Mouse (Mus musculus): ENCODE data around the gene Pnp2. TPM values are rescaled to one million over a fixed set of nuclear protein-coding genes. Genes with fewer than 3 reads are reported as not detected.
"Not testable (repeated sequence)": the region's sequence is repeated elsewhere in the genome, so short reads cannot be mapped to it uniquely, and the experiment has no call there.

Pnp2 gene
- polyA plus RNA-seq, 1 experiment from 2014 or later, result 2.8 TPM

- ATAC-seq (replicated peaks; ENCODE audit: low FRiP score), result peak; percentile 50
- no peak for DNase-seq (ENCODE audit: low spot score)
- Histone ChIP-seq H3K9ac (ENCODE audit: low read depth, low read length) (peak overlapping the region; percentile 94), H3K27me3 (replicated peaks; ENCODE audit: control insufficient read depth, insufficient read depth, low read length) (no peaks in the 10 kb centered on the region), H3K4me2 (peak overlapping the region; percentile 89), H3K4me1 (replicated peaks; ENCODE audit: control insufficient read depth, insufficient read depth, low read length) (peaks cover 26% of the 10 kb centered on the region), H3K36me3 (ENCODE audit: control insufficient read depth, insufficient read depth, low read length) (peaks cover 25% of the 10 kb centered on the region), H3K9me3 (ENCODE audit: control insufficient read depth, low read length) (no peaks in the 10 kb centered on the region), H3K27ac (ENCODE audit: low read depth, low read length) (peak overlapping the region; percentile 86), H3K4me3 (ENCODE audit: low read depth, low read length) (peak overlapping the region; percentile 89)
- WGBS, result under 1% methylated on average over 38 of the region's 38 CpGs
Measured at GRCm38 (mm10) chr14:50930377-50930753, 25.4 kb upstream of the Pnp2 start.

DNA sequence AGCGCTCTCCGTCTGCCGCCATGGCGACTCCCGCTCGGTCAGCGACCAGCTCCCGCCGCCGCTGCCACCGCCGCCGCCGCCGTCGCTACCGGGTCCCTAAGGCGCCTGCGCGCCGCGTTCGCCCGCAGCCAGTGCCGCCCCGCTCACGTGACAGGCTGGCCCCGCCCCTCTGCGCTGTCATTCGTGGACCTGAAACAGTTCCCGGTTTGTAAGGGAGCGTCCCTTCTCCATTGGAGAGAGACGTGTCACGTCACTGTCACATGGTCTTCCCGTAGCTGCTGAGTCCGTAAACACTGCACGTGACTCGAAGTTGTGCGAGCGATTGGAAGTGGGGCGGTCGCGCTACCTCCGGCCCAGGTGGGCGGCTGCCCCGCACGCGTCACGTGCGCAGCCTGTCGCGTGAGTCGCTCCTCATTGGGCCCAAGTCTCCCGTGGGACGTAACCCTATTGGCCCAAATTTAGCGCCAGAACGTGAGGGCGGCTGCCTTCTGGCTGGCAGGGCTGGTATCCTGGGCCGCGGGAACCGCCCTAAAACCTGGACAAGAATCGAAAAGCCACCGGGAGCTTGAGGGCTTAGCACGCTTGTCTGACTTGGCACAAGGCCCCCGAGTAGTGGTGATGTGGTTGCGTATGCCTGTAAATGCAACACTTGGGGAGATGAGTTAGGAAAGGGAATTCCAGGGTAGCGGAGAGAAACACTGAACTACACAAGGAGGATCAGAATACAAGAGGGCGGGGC, 24.9 kb upstream of the Pnp2 start, which contains the start of the genes Pip4p1 and Pnp:
Pip4p1 (minus strand) TSS at position 103 of the 739 bp plus-strand sequence.
Pnp (plus strand) TSS at position 329 of the 739 bp plus-strand sequence.
- H3K4me2 ChIP-seq, result peak within 1 kb of the TSS; percentile 92
- peaks cover 25% of the 10 kb centered on the region for H3K36me3 ChIP-seq (ENCODE audit: control insufficient read depth, insufficient read depth, low read length)
- no peaks in the 10 kb centered on the region for H3K27me3 ChIP-seq (replicated peaks; ENCODE audit: control insufficient read depth, insufficient read depth, low read length)
- H3K9me3 ChIP-seq (ENCODE audit: control insufficient read depth, low read length), result no peaks in the 10 kb centered on the region
- peak within 1 kb of the TSS; percentile 89 for H3K4me3 ChIP-seq (ENCODE audit: low read depth, low read length)
- H3K4me1 ChIP-seq (replicated peaks; ENCODE audit: control insufficient read depth, insufficient read depth, low read length), result peaks cover 25% of the 10 kb centered on the region
- H3K9ac ChIP-seq (ENCODE audit: low read depth, low read length), result peak within 1 kb of the TSS; percentile 94
- DNase-seq (ENCODE audit: low spot score), result peak; percentile 94
- ATAC-seq (replicated peaks; ENCODE audit: low FRiP score), result peak; percentile 96
- WGBS, result under 1% methylated on average over 62 of the region's 68 CpGs
- H3K27ac ChIP-seq (ENCODE audit: low read depth, low read length), result peak within 1 kb of the TSS; percentile 95

DNA sequence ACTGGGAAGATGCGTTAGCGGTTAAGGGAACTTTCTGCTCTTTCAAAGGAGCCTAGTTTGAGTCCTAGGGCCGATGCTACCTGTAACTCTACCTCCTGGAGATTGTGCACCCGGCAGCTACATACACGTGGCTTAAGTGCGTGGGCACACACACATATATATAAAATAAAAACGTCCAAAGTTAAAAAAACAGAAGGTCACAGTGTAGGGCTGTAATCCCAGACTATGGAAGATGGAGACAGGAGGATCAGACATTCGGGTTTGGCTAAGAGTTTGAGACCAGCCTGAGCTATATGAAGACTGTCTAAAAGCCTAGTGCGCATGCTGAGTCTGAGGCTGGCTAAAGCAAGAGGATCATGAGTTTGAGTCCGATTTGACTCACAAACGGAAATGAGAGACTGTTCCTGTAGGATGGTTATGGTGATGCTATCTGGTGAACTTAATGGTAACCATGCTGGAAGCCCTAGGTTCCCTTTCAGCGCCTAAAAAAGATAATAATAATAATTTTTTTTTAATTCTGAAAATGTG, 24.2 kb upstream of the Pnp2 start:
- H3K27ac ChIP-seq (ENCODE audit: low read depth, low read length), result peak overlapping the region; percentile 95
- DNase-seq (ENCODE audit: low spot score) (no peak), ATAC-seq (replicated peaks; ENCODE audit: low FRiP score) (no peak)
- peaks cover 22% of the 10 kb centered on the region for H3K36me3 ChIP-seq (ENCODE audit: control insufficient read depth, insufficient read depth, low read length)
- H3K4me1 ChIP-seq (replicated peaks; ENCODE audit: control insufficient read depth, insufficient read depth, low read length), result peaks cover 20% of the 10 kb centered on the region
- H3K9ac ChIP-seq (ENCODE audit: low read depth, low read length), result peak overlapping the region; percentile 76
- peak overlapping the region; percentile 89 for H3K4me3 ChIP-seq (ENCODE audit: low read depth, low read length)
- H3K4me2 ChIP-seq, result peak overlapping the region; percentile 92
- no peaks in the 10 kb centered on the region for H3K9me3 ChIP-seq (ENCODE audit: control insufficient read depth, low read length)
- H3K27me3 ChIP-seq (replicated peaks; ENCODE audit: control insufficient read depth, insufficient read depth, low read length), result no peaks in the 10 kb centered on the region
- WGBS, result 11% methylated on average over 12 of the region's 12 CpGs

- no peak overlapping the region for H3K4me3 ChIP-seq (ENCODE audit: low read depth, low read length)
- no peaks in the 10 kb centered on the region for H3K36me3 ChIP-seq (ENCODE audit: control insufficient read depth, insufficient read depth, low read length)
- no peak overlapping the region for H3K9ac ChIP-seq (ENCODE audit: low read depth, low read length)
- 67% methylated on average over 1 of the region's 1 CpGs for WGBS
- H3K4me1 ChIP-seq (replicated peaks; ENCODE audit: control insufficient read depth, insufficient read depth, low read length), result peaks cover 5% of the 10 kb centered on the region
- ATAC-seq (replicated peaks; ENCODE audit: low FRiP score) (no peak), DNase-seq (ENCODE audit: low spot score) (no peak)
- H3K27me3 ChIP-seq (replicated peaks; ENCODE audit: control insufficient read depth, insufficient read depth, low read length), result no peaks in the 10 kb centered on the region
- H3K27ac ChIP-seq (ENCODE audit: low read depth, low read length), result no peak overlapping the region
- H3K9me3 ChIP-seq (ENCODE audit: control insufficient read depth, low read length), result no peaks in the 10 kb centered on the region
- H3K4me2 ChIP-seq, result no peak overlapping the region
Measured at GRCm38 (mm10) chr14:50936649-50937048, 19.1 kb upstream of the Pnp2 start.

DNA sequence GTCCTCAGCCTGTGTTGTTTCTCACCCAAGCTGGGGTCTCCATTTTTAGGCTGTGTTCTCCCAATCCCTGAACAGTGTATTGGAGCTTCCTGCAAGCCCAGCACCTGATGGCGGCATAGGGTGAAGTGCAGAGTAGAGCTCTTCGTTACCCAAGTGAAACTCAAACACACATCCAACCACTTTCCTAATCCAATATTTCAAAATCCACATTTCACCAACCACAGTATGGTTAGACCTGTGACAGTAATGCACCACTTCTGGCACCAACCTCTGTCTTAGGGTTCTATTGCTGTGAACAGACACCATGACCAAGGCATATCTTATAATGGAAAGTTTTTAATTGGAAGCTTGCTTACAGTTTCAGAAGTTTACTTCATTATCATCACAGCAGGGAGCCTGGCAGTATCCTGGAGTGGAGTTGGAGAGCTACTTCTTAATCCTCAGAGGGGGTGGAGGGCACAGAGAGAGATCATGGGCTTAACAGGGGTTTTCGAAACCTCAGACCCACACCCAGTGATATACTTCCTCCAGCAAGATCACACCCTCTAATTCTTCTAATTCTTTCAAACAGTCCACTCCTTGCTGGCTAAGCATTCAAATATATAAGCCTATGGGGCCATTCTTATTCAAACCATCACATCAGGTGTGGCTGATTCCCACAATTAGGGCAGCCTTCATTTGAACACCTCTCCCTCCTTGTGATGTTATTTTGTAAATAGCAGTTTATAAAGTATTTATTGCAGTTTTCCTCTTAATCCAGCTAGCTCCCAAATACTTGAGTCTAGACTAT, 17.5 kb upstream of the Pnp2 start:
- no peak for DNase-seq (ENCODE audit: low spot score)
- no peak for ATAC-seq (replicated peaks; ENCODE audit: low FRiP score)
- H3K27me3 ChIP-seq (replicated peaks; ENCODE audit: control insufficient read depth, insufficient read depth, low read length), result no peaks in the 10 kb centered on the region
- H3K9me3 ChIP-seq (ENCODE audit: control insufficient read depth, low read length), result no peaks in the 10 kb centered on the region
- H3K4me2 ChIP-seq, result peak overlapping the region; percentile 19; the same call in 1 of the 2 replicates
- no peak overlapping the region for H3K27ac ChIP-seq (ENCODE audit: low read depth, low read length)
- H3K4me3 ChIP-seq (ENCODE audit: low read depth, low read length), result no peak overlapping the region
- H3K9ac ChIP-seq (ENCODE audit: low read depth, low read length), result no peak overlapping the region
- H3K4me1 ChIP-seq (replicated peaks; ENCODE audit: control insufficient read depth, insufficient read depth, low read length), result no peaks in the 10 kb centered on the region
- H3K36me3 ChIP-seq (ENCODE audit: control insufficient read depth, insufficient read depth, low read length), result no peaks in the 10 kb centered on the region
- 90% methylated on average over 3 of the region's 3 CpGs for WGBS

DNA sequence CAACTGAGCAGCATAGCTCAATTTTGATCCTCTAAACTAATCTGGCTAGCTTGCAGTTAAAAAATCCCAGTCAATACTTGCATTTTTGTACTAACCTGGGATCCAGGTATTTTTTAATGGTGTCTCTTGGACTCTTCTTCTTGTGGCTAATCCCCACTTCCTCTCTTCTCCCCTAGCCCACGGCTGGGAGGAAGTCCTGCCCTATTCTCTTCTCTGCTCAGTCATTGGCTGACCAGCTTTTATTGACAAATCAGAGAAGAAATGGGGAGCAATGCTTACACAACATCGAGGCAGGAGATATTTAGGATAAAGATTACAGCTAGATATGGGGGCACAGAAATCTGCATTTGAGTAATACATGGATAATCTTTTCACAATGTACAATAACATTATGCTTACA, 16.9 kb upstream of the Pnp2 start:
- H3K27me3 ChIP-seq (replicated peaks; ENCODE audit: control insufficient read depth, insufficient read depth, low read length), result no peaks in the 10 kb centered on the region
- H3K4me3 ChIP-seq (ENCODE audit: low read depth, low read length), result no peak overlapping the region
- peak overlapping the region; percentile 19; the same call in 1 of the 2 replicates for H3K4me2 ChIP-seq
- WGBS, result 30% methylated on average over 2 of the region's 2 CpGs
- no peak for ATAC-seq (replicated peaks; ENCODE audit: low FRiP score)
- H3K4me1 ChIP-seq (replicated peaks; ENCODE audit: control insufficient read depth, insufficient read depth, low read length), result no peaks in the 10 kb centered on the region
- H3K27ac ChIP-seq (ENCODE audit: low read depth, low read length), result no peak overlapping the region
- DNase-seq (ENCODE audit: low spot score), result no peak
- H3K36me3 ChIP-seq (ENCODE audit: control insufficient read depth, insufficient read depth, low read length), result no peaks in the 10 kb centered on the region
- H3K9ac ChIP-seq (ENCODE audit: low read depth, low read length), result no peak overlapping the region
- H3K9me3 ChIP-seq (ENCODE audit: control insufficient read depth, low read length), result no peaks in the 10 kb centered on the region

GRCm38 (mm10) chr14:50943932-50944667, 11.7 kb upstream of the Pnp2 start, which contains the start of gene Gm49342:
Gm49342 (plus strand) TSS chr14:50944517.
- peak within 1 kb of the TSS; percentile 79 for H3K4me2 ChIP-seq
- peak; percentile 96 for DNase-seq (ENCODE audit: low spot score)
- peak within 1 kb of the TSS; percentile 83 for H3K27ac ChIP-seq (ENCODE audit: low read depth, low read length)
- no peaks in the 10 kb centered on the region for H3K36me3 ChIP-seq (ENCODE audit: control insufficient read depth, insufficient read depth, low read length)
- ATAC-seq (replicated peaks; ENCODE audit: low FRiP score), result peak; percentile 99
- H3K9ac ChIP-seq (ENCODE audit: low read depth, low read length), result peak within 1 kb of the TSS; percentile 77
- H3K27me3 ChIP-seq (replicated peaks; ENCODE audit: control insufficient read depth, insufficient read depth, low read length), result no peaks in the 10 kb centered on the region
- 10% methylated on average over 31 of the region's 31 CpGs for WGBS
- no peaks in the 10 kb centered on the region for H3K4me1 ChIP-seq (replicated peaks; ENCODE audit: control insufficient read depth, insufficient read depth, low read length)
- H3K4me3 ChIP-seq (ENCODE audit: low read depth, low read length), result peak within 1 kb of the TSS; percentile 67
- no peaks in the 10 kb centered on the region for H3K9me3 ChIP-seq (ENCODE audit: control insufficient read depth, low read length)

DNA sequence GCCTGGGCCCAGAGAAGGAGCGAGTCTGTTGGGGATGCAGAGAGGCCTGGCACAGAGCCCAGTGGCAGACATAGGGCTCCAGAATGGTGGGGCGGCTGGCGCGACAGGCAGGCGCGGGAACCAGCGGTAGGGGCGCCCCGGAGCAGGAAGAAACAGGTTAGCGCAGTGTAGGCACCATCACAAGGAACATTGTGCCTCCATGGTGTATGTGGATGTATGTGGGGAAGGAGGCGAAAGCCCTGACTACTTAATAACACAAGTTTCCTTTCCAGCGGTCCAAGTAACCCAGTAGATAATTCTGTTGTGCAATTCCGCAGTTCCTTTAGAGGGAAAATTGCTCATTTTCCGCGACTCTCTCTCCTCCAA, 11.1 kb upstream of the Pnp2 start:
- H3K4me3 ChIP-seq (ENCODE audit: low read depth, low read length), result peak overlapping the region; percentile 67
- WGBS, result under 1% methylated on average over 15 of the region's 15 CpGs
- H3K9me3 ChIP-seq (ENCODE audit: control insufficient read depth, low read length); H3K36me3 ChIP-seq (ENCODE audit: control insufficient read depth, insufficient read depth, low read length); H3K4me1 ChIP-seq (replicated peaks; ENCODE audit: control insufficient read depth, insufficient read depth, low read length); DNase-seq (ENCODE audit: low spot score); H3K27me3 ChIP-seq (replicated peaks; ENCODE audit: control insufficient read depth, insufficient read depth, low read length): not testable (repeated sequence)
- peak; percentile 91 for ATAC-seq (replicated peaks; ENCODE audit: low FRiP score)
- peak overlapping the region; percentile 83 for H3K27ac ChIP-seq (ENCODE audit: low read depth, low read length)
- H3K4me2 ChIP-seq, result peak overlapping the region; percentile 79
- peak overlapping the region; percentile 77 for H3K9ac ChIP-seq (ENCODE audit: low read depth, low read length)

All from liver, embryonic 11.5 days (tissue).